Mouse (Mus musculus) heart, embryonic 12.5 days (tissue): ENCODE results near the gene Hmgb2. TPM values are rescaled to one million over a fixed set of nuclear protein-coding genes. Genes with fewer than 3 reads are reported as not detected.
"Not testable (repeated sequence)": the region's sequence is repeated elsewhere in the genome, so short reads cannot be mapped to it uniquely, and the experiment has no call there.

Source experiments
- ATAC-seq: fragments of 200-750 bp; cut with Nextera tagmentation; 2 replicates; pipeline ENCODE4 v1.8.0; 2017; ENCODE audit warnings: moderate TSS enrichment, moderate library complexity; ENCODE audit not compliant: insufficient number of reproducible peaks, low FRiP score
- H3K27ac ChIP-seq: fragments of 300-500 bp; sonication (generic); 2 replicates; pipeline ENCODE4 v1.5.1; 2016; ENCODE audit warnings: mild to moderate bottlenecking, moderate library complexity; ENCODE audit not compliant: poor library complexity, severe bottlenecking
- H3K27me3 ChIP-seq: fragments of 300-500 bp; sonication (generic); replicated peaks from 2 replicates; pipeline ENCODE4 v1.6.1; 2016; ENCODE audit warnings: mild to moderate bottlenecking, moderate library complexity
- H3K36me3 ChIP-seq: fragments of 300-500 bp; sonication (generic); 2 replicates; pipeline ENCODE4 v1.6.1; 2016; ENCODE audit warnings: mild to moderate bottlenecking, moderate library complexity
- H3K4me1 ChIP-seq: fragments of 300-500 bp; sonication (generic); replicated peaks from 2 replicates; pipeline ENCODE4 v1.6.1; 2016; ENCODE audit warnings: mild to moderate bottlenecking
- H3K4me2 ChIP-seq: fragments of 300-500 bp; sonication (generic); 2 replicates; pipeline ENCODE4 v1.6.1; 2016; ENCODE audit warnings: mild to moderate bottlenecking, moderate library complexity
- H3K4me3 ChIP-seq: fragments of 300-500 bp; sonication (generic); 2 replicates; pipeline ENCODE4 v1.5.1; 2016; ENCODE audit warnings: mild to moderate bottlenecking
- H3K9ac ChIP-seq: fragments of 300-500 bp; sonication (generic); 2 replicates; pipeline ENCODE4 v1.6.1; 2016; ENCODE audit warnings: mild to moderate bottlenecking, moderate library complexity
- H3K9me3 ChIP-seq: fragments of 300-500 bp; sonication (generic); replicated peaks from 2 replicates; pipeline ENCODE4 v1.6.1; 2016; ENCODE audit warnings: mild to moderate bottlenecking, moderate library complexity
- WGBS: fragments of 180-500 bp; shearing (Covaris S2); methylation state at CpG from one replicate; pipeline ENCODE4 v1.1.7; 2016; 5-methylcytosine and 5-hydroxymethylcytosine counted together
- polyA plus RNA-seq: library from polyadenylated mRNA; unstranded; fragments of >200 nt; fragmentation: Nextera tagmentation; extraction: Ambion mirVana; gene quantifications from 2 replicates; pipeline ENCODE4 v1.2.1, GENCODE M21; 2016

Gene Hmgb2
- polyA plus RNA-seq, 1 experiment from 2014 or later, result 346 TPM

DNA sequence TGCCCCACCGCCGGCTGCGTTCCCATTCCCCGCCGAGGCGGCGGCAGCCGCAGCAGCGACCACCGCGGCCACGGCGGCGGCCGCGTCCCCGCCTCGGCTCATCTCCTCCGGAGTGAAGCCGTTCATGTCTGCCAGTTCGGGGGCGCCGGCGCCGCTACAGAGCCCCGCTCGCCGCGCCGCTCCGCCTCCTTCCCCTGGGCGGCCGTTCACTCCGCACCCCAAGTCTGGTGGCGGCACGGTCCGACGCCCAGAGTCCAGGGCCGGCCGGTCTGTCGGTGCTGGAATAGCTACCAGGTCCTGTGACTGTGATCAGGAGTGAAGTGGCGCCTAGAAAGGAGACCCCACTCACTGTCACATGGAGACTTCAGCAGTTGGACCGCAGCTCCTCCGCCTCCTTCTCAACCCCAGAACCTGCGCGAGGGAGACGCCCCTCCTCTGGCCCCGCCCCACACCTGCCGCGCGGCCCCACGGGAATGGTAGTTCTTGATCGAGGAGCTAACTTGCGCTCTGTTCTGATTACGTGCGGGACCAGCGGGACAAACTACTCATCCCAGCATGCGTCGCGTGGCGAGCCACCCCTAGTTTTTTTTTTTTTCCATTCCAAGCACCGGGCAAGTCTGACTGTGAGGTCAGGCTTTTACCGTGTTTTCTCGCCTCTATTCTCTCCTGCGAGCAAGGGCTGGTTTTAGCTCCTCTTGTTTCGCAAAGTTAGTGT lies 24.1 kb upstream of the Hmgb2 start, which contains the start of gene Sap30:
Sap30 (minus strand) TSS at position 420 of the 715 bp plus-strand sequence.
- H3K9ac ChIP-seq, result peak within 1 kb of the TSS; percentile 95
- peak within 1 kb of the TSS; percentile 87 for H3K4me3 ChIP-seq
- ATAC-seq, result peak; percentile 97
- H3K4me1 ChIP-seq, result peaks cover 5% of the 10 kb centered on the region
- peak within 1 kb of the TSS; percentile 97 for H3K27ac ChIP-seq
- no peaks in the 10 kb centered on the region for H3K27me3 ChIP-seq
- WGBS, result under 1% methylated on average over 66 of the region's 66 CpGs
- H3K9me3 ChIP-seq, result no peaks in the 10 kb centered on the region
- H3K36me3 ChIP-seq, result peaks cover 9% of the 10 kb centered on the region
- peak within 1 kb of the TSS; percentile 69 for H3K4me2 ChIP-seq

DNA sequence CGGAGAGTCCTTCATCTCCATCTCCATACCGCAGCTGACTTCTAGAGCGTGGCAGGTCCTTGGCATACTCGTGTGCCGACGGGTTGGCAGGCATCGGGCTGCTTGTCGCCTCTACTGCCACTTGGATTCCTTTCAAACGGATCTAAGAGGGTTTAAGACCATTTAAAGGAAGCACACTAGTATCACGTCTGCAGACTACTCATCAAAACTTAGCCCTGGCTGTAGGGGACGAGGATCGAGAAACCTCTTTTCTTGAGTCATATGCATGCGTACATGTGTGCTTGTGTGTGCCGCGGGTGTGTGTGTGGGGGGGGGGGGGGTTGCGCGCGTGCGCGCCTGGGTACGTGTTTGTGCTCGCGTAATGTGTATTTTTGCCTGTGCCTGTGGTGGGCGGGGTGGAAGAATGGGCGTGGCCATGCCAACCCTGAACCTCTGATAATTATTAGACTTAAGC lies 23.4 kb upstream of the Hmgb2 start:
- peak overlapping the region; percentile 97 for H3K27ac ChIP-seq
- peak overlapping the region; percentile 69 for H3K4me2 ChIP-seq
- H3K36me3 ChIP-seq, result peaks cover 7% of the 10 kb centered on the region
- peak overlapping the region; percentile 78 for H3K9ac ChIP-seq
- no peaks in the 10 kb centered on the region for H3K27me3 ChIP-seq
- no peaks in the 10 kb centered on the region for H3K9me3 ChIP-seq
- peaks cover 5% of the 10 kb centered on the region for H3K4me1 ChIP-seq
- ATAC-seq, result peak; percentile 73
- under 1% methylated on average over 25 of the region's 25 CpGs for WGBS
- peak overlapping the region; percentile 87 for H3K4me3 ChIP-seq

DNA sequence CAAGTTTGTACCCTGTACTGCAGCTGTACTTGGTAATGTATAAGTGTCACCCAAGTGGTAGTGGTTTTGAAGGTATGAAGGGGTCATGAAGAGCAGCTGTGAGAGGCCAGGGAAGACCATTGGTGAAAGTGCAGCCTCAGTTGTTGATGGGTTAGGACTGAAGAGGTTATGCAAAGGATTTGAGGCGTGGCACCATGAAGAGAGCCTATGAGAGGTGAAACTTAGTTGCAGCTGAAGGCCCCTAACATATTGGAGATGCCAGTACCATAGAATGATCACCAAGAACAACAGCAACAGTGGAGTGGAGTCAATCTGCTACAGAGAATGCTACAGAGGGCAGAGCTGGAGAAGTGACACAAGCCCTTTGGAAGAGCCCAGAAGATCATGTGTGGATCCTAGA lies 22.3 kb upstream of the Hmgb2 start:
- WGBS, result 94% methylated on average over 1 of the region's 1 CpGs
- no peak overlapping the region for H3K9ac ChIP-seq
- no peaks in the 10 kb centered on the region for H3K27me3 ChIP-seq
- 0 out of 2 replicates have a peak overlapping the region, but pooled peaks have one; percentile 97 for H3K27ac ChIP-seq
- no peak for ATAC-seq
- H3K4me3 ChIP-seq, result no peak overlapping the region
- H3K36me3 ChIP-seq, result peaks cover 3% of the 10 kb centered on the region; the same call in 1 of the 2 replicates
- H3K9me3 ChIP-seq, result no peaks in the 10 kb centered on the region
- peaks cover 5% of the 10 kb centered on the region for H3K4me1 ChIP-seq
- peak overlapping the region; percentile 69; the same call in 1 of the 2 replicates for H3K4me2 ChIP-seq

DNA sequence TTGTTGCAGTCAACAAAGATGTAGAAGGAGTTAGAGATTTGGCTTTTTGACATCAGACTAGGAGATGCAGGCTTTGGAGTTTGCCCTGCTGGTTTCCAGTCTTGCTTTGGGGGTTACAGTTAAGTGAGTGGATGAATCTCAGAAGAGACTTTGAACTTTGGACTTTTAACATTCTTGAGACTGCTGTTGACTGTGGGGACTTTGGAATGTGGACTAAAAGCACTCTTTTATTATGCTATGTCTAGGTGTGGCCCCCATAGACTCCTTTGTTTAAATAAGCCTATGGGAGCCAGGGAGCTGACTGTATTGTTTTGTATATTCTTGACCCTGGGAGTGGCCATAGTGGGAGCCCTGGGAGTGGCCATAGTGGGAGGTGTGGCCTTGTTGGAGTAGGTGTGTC lies 21.8 kb upstream of the Hmgb2 start:
- Histone ChIP-seq H3K4me3 (no peak overlapping the region), H3K27me3 (no peaks in the 10 kb centered on the region), H3K9ac (no peak overlapping the region), H3K4me1 (peaks cover 5% of the 10 kb centered on the region), H3K9me3 (no peaks in the 10 kb centered on the region), H3K4me2 (no peak overlapping the region), H3K27ac (no peak overlapping the region), H3K36me3 (peaks cover 7% of the 10 kb centered on the region)
- ATAC-seq, result no peak

DNA sequence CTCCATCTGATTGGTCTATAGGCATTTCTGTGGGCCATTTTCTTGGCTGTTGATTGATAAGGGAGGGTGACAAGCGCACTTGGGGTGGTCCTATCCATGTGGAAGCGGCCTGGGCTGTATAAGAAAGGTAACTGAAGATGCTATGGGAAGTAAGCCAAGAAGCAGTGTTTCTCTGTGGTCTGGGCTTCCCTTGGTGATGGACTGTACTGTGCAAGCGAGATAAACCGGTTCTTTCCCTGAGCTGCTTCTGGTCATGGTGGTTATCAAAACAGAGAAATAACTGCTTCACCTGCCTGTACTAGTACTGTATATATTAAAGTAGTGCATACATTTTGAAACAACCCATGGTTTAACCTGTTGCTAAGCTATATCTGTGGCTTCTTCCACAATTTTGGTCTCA lies 19.8 kb upstream of the Hmgb2 start:
- H3K9ac ChIP-seq, result no peak overlapping the region
- no peaks in the 10 kb centered on the region for H3K9me3 ChIP-seq
- 81% methylated on average over 4 of the region's 4 CpGs for WGBS
- no peaks in the 10 kb centered on the region for H3K27me3 ChIP-seq
- no peak overlapping the region for H3K4me3 ChIP-seq
- no peak overlapping the region for H3K4me2 ChIP-seq
- no peaks in the 10 kb centered on the region; the same call in 1 of the 2 replicates for H3K4me1 ChIP-seq
- peaks cover 13% of the 10 kb centered on the region for H3K36me3 ChIP-seq
- ATAC-seq, result no peak
- H3K27ac ChIP-seq, result no peak overlapping the region

DNA sequence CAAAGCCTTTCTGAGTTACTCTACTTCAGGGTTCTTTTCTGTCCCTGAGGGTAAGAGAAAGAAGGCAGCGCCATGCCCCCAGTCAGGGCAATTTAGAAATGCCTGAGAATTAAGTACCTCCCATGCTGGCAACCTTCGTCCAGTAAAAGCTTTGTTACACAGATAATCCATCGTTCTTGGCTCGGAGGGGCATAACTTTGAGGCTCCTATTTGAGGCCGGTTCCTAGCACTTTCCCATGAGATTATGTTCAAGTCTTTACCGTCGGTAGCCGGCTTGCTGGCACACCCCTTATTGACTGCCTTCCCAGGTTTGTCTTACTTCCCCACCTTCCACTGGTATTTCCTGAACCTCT lies 13.2 kb upstream of the Hmgb2 start:
- H3K9ac ChIP-seq, result no peak overlapping the region
- no peak overlapping the region for H3K4me3 ChIP-seq
- peaks cover 10% of the 10 kb centered on the region for H3K36me3 ChIP-seq
- WGBS, result 74% methylated on average over 8 of the region's 8 CpGs
- H3K4me2 ChIP-seq, result no peak overlapping the region
- H3K9me3 ChIP-seq, result peaks cover 3% of the 10 kb centered on the region; the same call in 1 of the 2 replicates
- H3K27ac ChIP-seq, result no peak overlapping the region
- H3K27me3 ChIP-seq, result no peaks in the 10 kb centered on the region
- no peak for ATAC-seq
- H3K4me1 ChIP-seq, result peaks cover 10% of the 10 kb centered on the region; the same call in 1 of the 2 replicates

DNA sequence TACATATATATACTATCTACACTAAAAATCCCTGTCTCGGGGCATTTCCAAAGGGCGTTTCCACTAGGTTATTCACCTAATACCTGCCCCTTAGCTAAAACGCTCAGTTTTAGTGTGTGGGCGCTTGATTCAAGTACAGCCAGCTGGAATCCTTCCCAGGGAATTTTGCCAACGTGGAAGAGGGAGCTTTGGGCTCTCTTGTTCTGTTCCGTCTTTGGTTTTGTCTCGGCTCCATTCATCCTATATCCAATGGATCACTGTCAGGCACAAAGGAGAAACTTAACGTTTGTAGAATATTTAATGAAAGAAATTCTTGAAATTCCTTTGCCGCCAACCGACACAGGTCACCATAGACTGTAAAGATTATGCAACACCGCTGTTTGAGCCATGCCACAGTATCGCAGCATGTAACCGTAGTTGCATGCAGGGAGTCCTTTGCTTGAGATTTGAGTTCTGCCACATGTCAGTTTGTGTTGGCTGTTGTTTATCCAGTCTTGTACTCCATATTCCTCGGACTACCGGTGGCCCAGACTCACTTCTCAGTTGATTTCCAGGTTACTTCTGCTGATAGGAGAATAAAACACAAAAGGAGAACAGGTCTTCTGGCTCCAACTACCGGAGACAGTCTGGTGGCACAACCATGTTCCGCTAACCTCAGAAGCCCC lies 12.7 kb upstream of the Hmgb2 start:
- H3K36me3 ChIP-seq, result peaks cover 10% of the 10 kb centered on the region
- peaks cover 10% of the 10 kb centered on the region; the same call in 1 of the 2 replicates for H3K4me1 ChIP-seq
- no peak overlapping the region for H3K4me2 ChIP-seq
- no peak overlapping the region for H3K4me3 ChIP-seq
- WGBS, result 63% methylated on average over 17 of the region's 17 CpGs
- H3K27me3 ChIP-seq, result no peaks in the 10 kb centered on the region
- H3K27ac ChIP-seq, result no peak overlapping the region
- no peak overlapping the region for H3K9ac ChIP-seq
- no peak for ATAC-seq
- H3K9me3 ChIP-seq, result peaks cover 3% of the 10 kb centered on the region; the same call in 1 of the 2 replicates

DNA sequence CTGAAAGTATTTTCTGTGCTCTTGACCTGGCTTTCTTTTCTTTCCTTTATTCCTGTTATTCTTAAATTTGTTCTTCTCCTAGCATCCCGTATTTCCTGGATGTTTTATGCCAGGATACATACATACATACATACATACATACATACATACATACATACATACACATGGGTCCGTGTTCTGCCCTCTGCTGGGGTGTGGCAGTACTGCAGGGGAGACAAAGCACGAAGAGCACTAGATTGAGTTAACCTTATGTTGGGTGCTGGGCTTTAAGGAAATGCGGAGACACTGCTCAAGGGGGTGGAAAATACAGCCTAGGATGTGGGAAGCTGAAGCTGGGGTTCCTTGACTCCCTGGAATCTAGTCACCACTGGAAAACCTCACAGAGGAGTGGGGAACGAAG lies 8.1 kb upstream of the Hmgb2 start:
- no peak overlapping the region for H3K9ac ChIP-seq
- no peaks in the 10 kb centered on the region for H3K27me3 ChIP-seq
- no peak overlapping the region for H3K27ac ChIP-seq
- peaks cover 6% of the 10 kb centered on the region for H3K36me3 ChIP-seq
- peaks cover 7% of the 10 kb centered on the region; the same call in 1 of the 2 replicates for H3K4me1 ChIP-seq
- peaks cover 3% of the 10 kb centered on the region; the same call in 1 of the 2 replicates for H3K9me3 ChIP-seq
- no peak for ATAC-seq
- WGBS, result 52% methylated on average over 5 of the region's 5 CpGs
- no peak overlapping the region for H3K4me3 ChIP-seq
- no peak overlapping the region for H3K4me2 ChIP-seq

DNA sequence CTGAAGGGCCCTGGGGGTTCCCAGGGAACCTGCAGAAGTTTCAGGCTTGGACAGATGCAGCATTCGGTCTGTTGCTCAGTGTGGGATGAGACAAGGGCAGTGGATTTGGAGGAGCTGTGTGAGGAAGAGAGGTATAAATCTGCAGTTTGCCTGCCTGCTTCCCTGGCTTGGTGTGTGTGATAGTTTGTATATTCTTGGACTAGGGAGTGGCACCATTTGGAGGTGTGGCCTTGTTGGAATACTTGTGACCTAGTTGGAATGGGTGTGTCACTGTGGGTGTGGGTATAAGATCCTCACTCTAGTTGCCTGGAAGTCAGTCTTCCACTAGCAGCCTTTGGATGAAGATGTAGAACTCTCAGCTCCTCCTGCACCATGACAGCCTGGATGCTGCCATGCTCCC lies 6.2 kb upstream of the Hmgb2 start:
- not testable (repeated sequence) for H3K27me3 ChIP-seq, H3K9me3 ChIP-seq, H3K4me1 ChIP-seq, H3K9ac ChIP-seq, H3K4me3 ChIP-seq, H3K36me3 ChIP-seq, H3K27ac ChIP-seq, H3K4me2 ChIP-seq, ATAC-seq
- 69% methylated on average over 1 of the region's 1 CpGs for WGBS

DNA sequence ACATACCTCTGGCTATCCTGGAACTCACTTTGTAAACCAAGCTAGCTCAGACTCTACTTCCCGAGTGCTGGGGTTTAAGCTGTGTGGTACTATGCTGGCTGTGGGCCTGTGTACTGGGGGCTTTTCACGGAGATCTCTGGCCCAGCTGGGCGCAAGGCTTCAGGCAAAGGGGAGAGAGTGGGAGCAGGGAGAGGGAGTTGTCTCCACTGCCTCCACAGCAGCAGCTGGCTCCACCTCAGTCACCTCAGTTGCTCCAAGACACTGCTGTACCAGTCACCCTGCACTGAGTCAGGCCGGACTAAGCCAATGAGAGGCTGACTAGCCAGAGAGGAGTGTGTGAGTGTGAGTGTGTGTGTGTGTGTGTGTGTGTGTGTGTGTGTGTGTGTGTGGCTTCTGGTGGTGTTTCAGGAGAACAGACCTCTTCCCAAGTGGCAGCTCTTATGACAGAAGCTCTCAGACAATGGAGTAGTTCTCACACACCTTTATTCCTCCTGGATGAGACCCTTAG lies 4.1 kb upstream of the Hmgb2 start:
- no peak overlapping the region for H3K4me3 ChIP-seq
- H3K9me3 ChIP-seq, result peaks cover 3% of the 10 kb centered on the region; the same call in 1 of the 2 replicates
- H3K4me2 ChIP-seq, result no peak overlapping the region
- no peaks in the 10 kb centered on the region for H3K27me3 ChIP-seq
- no peak overlapping the region for H3K9ac ChIP-seq
- WGBS, result 81% methylated on average over 4 of the region's 4 CpGs
- H3K27ac ChIP-seq, result no peak overlapping the region
- no peak for ATAC-seq
- H3K36me3 ChIP-seq, result peaks cover 6% of the 10 kb centered on the region
- H3K4me1 ChIP-seq, result peaks cover 4% of the 10 kb centered on the region

DNA sequence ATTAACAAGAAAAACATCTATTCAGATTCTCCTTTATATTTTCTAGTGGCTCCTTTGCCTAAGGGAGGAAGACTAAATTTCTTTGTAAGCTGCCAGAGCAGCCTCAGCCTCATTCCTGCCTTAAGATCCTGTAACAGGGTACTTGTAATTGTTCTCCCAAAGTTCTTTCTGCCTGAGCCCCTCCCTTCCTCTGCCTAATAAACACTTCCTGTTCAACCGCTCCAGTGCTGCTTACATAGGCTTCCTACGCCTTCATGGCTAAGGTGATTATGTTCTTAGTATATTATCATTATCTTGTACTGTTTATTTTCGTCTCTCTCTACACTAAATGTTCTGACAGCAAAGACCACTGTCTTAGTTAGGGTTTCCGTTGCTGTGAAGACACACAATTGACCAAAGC lies 3.0 kb upstream of the Hmgb2 start:
- 78% methylated on average over 4 of the region's 4 CpGs for WGBS
- Histone ChIP-seq H3K4me2 (no peak overlapping the region), H3K4me1 (peaks cover 7% of the 10 kb centered on the region), H3K4me3 (no peak overlapping the region), H3K27me3 (no peaks in the 10 kb centered on the region), H3K9me3 (no peaks in the 10 kb centered on the region), H3K9ac (no peak overlapping the region), H3K27ac (no peak overlapping the region), H3K36me3 (peaks cover 12% of the 10 kb centered on the region)
- no peak for ATAC-seq
